Mouse (Mus musculus): ENCODE measurements around the gene A730049H05Rik. TPM values are rescaled to one million over a fixed set of nuclear protein-coding genes. Genes with fewer than 3 reads are reported as not detected.
A peak's percentile ranks its signal among the peaks of the same experiment; 100 is the strongest.

A730049H05Rik gene
- total RNA-seq, 2 experiments from 2014 or later = not detected

DNA sequence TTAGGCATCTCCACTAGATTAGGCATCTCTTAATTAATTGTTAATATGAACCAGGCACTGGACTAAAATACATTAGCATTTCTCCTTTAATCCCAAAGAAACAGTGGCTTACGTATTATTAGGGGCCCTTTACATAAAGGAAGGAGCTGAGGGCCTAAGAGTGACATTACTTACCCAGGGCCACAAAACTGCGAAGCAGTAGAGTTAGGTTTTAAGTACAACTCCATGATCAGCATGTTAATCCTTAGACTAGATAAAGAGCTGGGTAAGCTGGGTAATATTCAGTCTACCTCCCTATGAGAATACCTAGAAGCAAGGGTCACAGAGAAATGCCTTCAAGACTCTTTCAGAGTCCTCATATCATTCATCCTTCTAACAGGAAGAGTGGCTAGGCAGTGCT, 12.9 kb downstream of the A730049H05Rik start:
- no peak for DNase-seq

- DNase-seq = no peak
Measured at GRCm38 (mm10) chr6:92831106-92831505, 14.8 kb downstream of the A730049H05Rik start.

GRCm38 (mm10) chr6:92842000-92842399, 25.7 kb downstream of the A730049H05Rik start:
- no peak for DNase-seq

GRCm38 (mm10) chr6:92843474-92843873, 27.2 kb downstream of the A730049H05Rik start:
- DNase-seq = no peak

- peak; percentile 22 to 47 for DNase-seq
Measured at GRCm38 (mm10) chr6:92845898-92846297, 29.6 kb downstream of the A730049H05Rik start.

DNA sequence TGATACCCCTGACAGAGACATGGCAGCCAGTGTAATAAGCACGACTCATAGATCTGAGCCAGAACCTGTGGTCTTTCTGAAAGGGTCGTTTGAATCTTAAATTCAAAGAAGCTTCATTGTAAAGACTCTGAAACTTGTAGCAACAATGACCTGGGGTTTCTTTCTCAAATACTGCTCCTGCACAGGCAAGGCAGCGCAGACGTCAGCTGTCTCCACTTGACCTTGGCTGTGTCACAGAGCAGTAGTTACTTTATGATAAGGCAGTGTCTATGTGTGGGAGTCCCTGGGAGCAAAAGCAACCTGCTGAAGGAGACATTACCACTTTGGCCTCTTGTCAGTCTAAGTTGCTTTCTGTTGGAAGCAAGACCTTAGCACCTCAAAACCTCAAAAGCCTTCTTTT, 30.3 kb downstream of the A730049H05Rik start:
- peak in 1 of 2 experiments; percentile 35 for DNase-seq

- peak; percentile 32 to 49 for DNase-seq
Measured at GRCm38 (mm10) chr6:92849208-92849607, 32.9 kb downstream of the A730049H05Rik start.

- DNase-seq = peak; percentile 91 to 96
Measured at GRCm38 (mm10) chr6:92850250-92850649, 34.0 kb downstream of the A730049H05Rik start.

DNA sequence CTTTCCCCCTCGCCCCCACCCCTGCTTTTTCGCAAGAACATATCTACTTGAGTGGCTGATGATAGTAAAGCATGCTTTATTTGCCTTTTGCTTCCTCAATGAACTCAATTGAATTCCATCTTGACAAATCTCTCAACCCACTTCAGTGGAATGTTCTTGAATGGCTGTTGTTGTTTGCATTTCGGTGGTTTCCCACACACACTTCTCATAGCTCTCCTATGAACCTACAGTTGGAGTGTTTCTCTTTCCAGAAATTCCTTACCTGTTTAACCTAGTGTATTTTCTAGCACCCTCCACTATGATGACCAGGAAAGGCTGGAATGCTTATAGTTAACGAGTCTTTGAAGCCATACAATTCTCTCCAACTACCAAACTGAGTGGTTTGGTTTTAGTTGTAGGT, 38.6 kb downstream of the A730049H05Rik start:
- no peak for DNase-seq

DNA sequence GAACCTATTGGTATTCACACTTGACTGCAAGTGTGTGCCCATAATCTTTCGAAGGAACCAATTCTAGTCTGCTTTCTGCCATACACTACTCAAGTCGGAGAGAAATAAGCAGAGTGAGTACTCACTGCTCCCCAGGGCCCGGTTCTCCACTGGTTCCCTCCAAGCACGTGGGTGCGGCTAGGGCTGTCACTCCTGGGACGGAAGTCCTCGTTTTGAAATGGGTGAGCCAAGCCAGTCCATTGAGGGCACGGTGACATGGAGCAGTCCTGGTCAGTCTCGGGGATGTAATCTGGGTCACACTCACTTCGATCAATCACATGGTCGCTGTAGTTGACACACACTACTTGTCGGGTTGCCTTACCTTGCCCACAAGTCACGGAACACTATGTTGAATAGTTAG, 41.5 kb downstream of the A730049H05Rik start:
- no peak for DNase-seq

DNA sequence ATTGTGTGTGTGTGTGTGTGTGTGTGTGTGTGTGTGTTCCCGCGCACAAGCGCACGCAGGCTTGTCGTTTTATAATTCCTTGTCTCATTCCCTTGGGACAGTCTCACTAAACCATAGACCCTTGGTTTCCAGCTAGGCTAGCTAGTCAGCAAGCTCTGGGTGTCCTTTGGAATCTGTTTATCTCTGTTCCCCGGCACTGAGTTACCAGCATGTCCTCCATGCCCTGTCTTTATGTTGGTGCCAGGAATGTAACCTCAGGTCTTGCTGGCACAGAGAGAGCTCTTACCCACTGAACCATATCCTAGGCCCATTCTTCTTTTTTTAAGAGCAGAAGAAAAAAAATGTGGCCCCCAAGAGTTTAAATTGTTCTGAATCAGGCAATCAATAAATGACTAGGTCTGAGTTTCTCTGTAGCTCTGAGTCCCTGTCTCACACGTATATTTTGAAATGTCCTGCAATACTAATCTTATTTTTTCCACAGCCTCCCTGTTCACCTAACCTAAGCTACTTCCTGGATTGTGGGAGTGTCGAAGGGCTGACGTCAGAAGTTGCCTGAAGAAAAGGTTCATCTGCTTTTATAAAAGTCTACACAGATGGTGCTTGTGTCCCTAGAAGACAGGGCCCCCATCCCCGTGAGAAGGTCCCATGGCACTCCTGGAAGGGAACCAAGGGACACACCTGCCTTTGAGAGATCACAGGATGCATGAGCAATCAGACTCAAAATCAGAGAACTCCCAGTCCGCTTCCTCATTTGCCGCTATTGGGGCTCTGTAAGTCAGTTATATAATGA, 42.6 kb downstream of the A730049H05Rik start:
- DNase-seq = peak; percentile 35 to 37

DNA sequence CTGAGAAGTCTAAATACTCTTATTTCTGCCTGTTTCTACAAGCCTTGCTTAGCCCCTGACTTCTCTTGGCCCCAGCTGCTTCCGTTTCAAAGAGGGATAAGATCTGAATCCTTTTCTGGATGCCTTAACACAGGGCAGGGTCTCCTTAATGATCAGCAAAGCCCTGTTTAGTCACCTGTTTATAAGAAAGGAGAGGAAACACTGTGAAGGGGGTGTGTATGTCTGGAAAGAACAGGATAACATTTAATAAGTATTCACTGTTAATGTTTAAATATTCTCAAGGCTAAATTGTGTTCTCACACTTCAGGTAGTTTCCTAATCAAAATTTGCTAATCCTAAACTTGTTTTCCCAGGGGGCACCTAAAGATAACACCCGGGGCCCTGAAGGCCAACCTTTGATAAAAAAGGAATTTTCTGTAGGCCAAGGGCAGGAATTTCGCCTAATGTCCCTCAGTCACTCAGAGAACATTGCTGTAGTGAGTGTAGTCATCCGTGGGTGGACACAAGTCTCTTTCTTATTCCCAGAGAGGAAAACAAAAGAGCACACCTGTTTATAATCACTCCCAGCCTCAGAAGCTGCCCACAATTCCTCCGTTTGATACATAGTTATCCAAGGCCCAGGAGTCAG, 44.1 kb downstream of the A730049H05Rik start:
- DNase-seq = no peak

DNA sequence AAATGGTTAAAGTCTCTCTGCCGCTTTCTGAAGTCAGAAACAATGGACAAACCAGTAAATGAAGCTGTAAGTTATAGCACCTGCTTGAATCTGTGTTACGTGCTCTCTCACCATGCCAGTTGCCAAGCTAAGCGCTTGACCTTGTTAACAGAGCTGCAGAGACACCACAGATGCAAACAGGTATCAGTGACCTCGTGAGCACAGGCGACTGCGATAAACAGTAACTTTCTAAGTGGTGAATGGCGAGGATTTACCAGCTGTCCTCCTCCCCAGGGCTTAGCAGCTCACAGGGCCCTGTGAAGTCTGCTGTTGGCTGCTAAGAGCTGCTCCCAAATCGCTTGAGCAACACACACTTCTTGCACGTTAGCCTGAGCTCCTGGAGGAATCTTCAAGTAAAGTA, 46.3 kb downstream of the A730049H05Rik start:
- peak; percentile 50 to 53 for DNase-seq

GRCm38 (mm10) chr6:92869089-92869581, 52.9 kb downstream of the A730049H05Rik start, which contains the start of gene Gm15737:
Gm15737 (plus strand) TSS chr6:92869357.
- peak; percentile 84 to 90 for DNase-seq

- DNase-seq = peak; percentile 61 to 77
Measured at GRCm38 (mm10) chr6:92869582-92870219, 53.4 kb downstream of the A730049H05Rik start.

GRCm38 (mm10) chr6:92871813-92872212, 55.5 kb downstream of the A730049H05Rik start:
- DNase-seq = no peak

- no peak for DNase-seq
Measured at GRCm38 (mm10) chr6:92872766-92873165, 56.5 kb downstream of the A730049H05Rik start.

DNA sequence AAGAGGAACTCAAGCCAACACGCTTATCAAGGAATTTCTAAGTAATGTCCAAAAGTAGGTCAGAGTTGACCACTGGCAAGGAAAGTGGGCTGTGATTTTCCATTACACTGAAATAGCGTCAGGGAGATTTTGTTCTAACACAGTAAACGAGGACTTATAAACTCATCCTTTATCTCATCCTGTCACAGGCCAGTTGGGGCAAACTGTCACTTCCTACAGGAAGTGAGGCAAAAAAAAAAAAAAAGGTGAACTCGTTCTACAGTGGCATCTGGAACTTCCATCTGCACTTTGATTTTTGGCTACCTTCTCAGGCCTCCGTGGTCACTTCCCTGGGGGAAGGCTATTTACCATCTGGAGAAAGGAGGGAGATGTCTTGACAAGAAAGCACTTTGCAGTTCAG, 58.6 kb downstream of the A730049H05Rik start:
- DNase-seq = peak; percentile 73 to 87

DNA sequence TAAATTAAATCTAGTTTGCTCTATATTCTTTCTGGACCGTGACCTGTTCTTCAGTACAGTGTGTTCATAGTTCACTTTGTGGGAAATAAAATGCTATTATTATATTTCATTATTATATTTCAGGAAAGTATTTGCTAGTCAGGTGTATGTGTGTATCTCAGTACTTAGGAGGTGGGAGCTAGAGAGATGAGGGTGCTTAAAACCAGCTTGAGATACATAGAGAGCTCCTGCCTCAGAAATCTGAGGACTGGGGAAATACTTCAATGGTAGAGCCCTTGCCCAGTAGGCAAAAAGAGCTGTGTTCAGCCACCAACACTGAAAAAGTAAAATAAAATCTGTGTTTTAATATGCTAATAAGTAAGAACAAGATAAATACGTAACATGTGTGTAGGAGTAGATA, 59.1 kb downstream of the A730049H05Rik start:
- DNase-seq = no peak

DNA sequence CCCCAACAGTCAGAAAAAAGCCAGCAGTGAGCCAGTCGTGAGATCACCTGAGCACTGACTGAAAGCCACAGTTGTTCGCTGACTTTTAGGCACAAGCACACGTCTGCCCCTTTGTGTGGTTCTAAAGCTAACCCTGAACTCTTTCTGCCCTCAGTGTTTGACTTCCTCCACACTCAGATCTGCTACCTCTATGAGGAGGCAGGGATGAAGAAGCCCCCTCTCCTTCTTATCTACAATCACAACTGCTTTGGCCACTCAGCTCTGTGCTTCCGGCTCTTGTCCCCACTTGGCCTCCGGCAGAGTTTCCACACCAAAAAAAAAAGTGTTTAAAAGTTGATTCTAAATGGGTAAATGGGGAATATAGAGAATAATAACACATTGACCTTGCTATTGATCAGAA, 59.8 kb downstream of the A730049H05Rik start:
- no peak for DNase-seq

- DNase-seq = no peak
Measured at GRCm38 (mm10) chr6:92877236-92877635, 61.0 kb downstream of the A730049H05Rik start.

DNA sequence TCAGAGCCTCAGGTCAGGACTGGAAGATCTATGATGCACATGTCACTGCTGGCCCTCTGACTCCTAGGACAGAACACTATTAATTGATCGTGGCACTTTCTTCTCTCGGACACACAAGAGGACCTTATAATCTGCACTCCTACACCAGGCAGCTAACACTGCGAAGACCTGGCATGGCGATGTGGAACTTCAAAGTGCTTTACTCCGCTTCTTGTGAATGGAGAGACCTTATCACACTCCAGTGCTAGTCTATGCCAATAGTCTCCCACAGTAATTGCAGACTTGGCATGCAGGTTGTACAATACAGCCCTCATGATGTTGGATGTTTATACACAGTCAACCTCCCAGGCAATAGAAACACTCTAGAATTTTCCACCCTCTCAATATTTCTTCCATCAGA, 62.5 kb downstream of the A730049H05Rik start:
- peak; percentile 33 to 42 for DNase-seq

Data from heart, adult 18-20 months (tissue).